Mouse (Mus musculus) R1 (cell line): ENCODE measurements at regions not wholly inside any gene's neighbourhood (a gene's known extent, or its start where the extent isn't known, plus 50 kb on each side); places are given as distances from the start of the nearest gene placed in this dataset.

ENCODE experiments used
- DNase-seq: peaks from one replicate; pipeline ENCODE4 v3.0.0-alpha.2; 2018; ENCODE audit warnings: low read depth, low spot score

- DNase-seq: no peak
Observed at GRCm38 (mm10) chr15:13289064-13289463, 115.6 kb upstream of the Cdh6 start.

DNA sequence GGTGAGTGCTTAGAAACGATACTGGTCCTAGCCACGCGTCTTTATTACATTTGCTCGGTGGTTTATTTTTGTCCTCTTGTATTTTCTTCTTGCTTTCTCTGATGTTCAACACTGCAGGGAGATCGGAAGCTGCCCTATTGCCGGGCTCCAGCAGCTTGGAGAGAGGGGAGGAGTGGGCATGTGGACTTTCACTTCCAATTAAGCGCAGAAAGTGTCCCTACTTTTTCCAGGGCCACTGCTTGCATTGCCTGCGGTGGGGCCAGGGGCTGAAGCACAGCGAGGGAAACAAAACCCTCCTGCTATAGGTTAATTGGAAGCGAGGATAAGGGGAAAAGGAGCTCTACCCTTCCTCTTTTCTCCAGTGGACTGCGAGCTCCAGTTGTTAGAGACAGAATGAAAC lies 114.4 kb upstream of the Cdh6 start:
- no peak for DNase-seq

GRCm38 (mm10) chr15:13285355-13285754 lies 111.9 kb upstream of the Cdh6 start:
- DNase-seq: no peak

DNA sequence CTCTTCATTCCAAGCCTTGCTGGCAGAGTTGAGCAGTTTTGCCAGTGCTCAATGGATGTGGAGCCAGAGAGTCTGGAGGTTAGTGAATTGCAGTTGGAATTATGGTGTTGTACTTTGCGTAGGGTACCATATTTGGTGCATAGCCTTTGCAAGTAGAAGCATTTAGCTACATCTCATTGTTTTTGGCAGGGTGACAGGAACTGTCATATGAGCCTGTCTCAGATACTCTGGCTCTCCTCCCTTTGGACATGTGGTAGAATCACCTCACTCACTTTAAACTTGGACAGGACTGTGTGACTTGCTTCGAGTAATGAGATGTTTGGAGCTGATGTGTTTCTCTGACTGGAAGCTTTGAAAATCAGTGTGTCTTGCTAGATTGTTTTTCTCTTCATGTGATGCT lies 110.7 kb upstream of the Cdh6 start:
- no peak for DNase-seq

DNA sequence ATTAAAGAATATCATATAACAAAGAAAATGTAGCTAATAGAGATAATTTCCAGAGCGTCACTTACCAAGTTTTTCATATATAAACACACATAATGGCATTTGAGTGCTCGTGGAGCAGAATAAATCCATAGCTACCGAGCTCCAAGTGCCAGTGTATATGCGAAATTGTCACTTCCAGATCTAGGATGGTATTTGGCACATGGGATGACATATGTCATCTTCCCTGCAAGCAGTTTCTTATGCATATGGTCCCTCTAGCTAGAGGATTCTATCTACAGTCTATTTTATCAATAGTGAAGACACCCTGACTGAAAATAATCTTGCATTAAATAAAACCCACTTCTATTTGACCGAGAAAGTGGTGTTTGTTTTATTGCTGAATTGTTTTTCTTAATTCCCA lies 109.6 kb upstream of the Cdh6 start:
- DNase-seq: no peak

DNA sequence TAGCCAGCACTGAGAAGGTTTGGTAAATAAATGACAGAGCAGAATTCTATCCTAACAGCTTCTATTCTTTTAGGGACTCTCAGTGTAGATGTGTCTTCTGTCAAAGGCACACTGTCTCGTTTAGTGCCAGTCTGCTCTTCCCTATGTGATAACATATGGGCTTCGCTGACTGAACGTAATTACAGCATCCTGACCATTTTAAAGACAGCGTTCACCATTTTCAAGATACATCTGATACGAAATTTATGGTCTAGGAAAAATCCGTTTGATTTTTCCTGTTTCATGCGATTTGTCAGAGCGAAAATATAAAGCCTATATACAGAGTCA lies 103.4 kb upstream of the Cdh6 start:
- DNase-seq: no peak

DNA sequence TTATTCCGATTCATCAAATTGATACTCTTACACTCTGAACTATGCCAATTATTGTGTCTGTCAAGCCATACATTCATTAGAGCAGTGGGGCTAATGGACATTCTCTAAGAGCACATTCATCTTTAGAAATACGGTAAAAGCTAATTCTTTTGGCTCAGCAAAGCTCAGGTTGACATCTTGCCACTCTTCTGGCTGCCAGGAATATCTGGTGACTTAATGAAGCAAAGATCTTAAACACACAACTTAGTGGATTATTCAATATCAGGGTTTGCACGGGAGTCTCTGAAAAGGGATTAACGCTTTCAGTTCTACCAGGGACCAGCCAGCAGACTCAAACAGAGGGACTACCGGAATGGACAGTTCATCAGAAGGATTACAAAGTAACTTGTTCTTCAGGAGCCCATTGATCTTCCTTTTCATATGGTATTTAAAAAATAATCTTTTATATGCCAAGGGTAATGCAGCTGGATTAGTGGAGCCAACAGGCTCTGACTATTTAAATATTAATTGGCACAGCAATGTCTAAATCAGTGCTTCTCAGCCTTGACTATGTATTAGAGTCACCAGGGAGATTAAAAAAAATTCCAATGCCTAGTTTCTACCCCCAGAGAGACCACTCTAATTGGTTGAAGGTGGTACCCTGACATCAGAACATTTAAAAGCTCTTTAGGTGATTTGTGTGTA lies 102.9 kb upstream of the Cdh6 start:
- DNase-seq: no peak

- DNase-seq: peak; percentile 4
Observed at GRCm38 (mm10) chr15:13275326-13275725, 101.9 kb upstream of the Cdh6 start.

DNA sequence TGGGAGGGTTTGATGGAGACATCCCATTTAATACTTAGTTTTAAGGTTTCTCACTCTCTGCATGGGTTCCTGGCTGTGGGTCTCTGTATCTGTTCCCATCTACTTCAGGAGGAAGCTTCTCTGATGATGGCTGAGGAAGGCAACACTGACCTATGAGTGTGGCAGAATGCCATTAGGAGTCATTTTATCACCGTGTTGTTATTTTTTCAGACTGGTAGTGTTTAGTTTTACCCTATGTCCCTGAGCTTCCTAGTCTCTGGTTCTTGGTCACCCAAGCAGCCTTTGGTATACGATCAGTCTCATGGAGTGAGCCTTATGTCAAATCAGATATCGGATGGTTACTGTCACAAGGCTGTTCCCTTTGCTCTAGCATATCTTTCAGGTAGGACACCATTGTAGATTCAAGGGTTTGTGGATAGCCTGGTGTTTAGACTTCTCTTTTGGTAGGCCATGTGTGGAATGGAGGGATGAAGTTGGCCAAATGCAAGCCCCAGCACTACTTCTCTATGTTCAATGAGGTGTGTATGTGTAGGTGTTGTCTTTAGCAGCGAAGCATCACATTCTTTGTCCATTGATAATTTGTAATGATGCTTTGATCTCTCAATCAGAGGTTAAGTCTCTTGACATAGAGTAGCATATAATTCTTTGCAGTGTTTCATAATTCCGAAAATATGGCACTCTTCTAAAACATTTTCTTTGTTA lies 101.0 kb upstream of the Cdh6 start:
- DNase-seq: no peak

- DNase-seq: no peak
Observed at GRCm38 (mm10) chr15:13246053-13246696, 72.7 kb upstream of the Cdh6 start.

GRCm38 (mm10) chr15:13244306-13244705 lies 70.8 kb upstream of the Cdh6 start:
- DNase-seq: no peak

DNA sequence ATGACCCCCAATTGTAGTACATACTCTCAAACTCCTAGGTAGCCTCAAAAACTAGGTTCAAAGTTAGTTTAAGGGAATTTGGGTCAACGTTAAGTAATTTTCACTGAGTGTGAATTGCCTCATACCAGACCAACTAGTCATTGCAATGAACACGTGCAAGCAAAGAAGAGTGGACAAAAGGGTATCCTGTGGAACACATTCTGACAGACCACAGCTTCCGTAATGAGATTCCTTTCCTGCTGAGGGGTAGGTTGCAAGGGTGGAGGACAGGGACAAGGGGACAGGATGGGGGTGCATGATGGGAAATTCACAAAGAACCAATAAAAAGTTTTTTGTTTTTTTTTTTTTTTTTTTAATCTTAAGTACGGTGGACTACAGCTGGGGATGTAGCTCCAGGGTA lies 70.1 kb upstream of the Cdh6 start:
- no peak for DNase-seq

DNA sequence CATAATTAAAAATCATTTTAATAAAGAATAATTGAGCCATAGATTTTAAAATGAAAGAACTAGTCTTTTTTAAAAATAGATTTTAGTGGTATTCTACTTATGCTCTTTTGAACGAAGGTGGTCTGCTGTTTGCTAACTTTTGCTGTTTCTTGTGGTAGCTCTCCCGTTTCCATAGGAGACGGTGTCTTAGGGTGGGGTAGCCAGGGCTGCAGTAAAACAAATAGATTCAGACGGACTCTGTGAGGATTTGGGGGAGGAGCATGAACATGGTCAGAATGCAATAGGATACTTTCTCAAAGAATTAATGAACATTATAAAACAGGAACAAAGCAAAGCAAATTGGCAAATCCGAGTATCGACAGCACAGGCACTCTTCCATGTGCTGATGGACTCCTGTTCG lies 67.5 kb upstream of the Cdh6 start:
- DNase-seq: no peak

GRCm38 (mm10) chr15:13236869-13237507 lies 63.5 kb upstream of the Cdh6 start:
- no peak for DNase-seq

- DNase-seq: no peak
Observed at GRCm38 (mm10) chr15:13232567-13233259, 59.2 kb upstream of the Cdh6 start.

GRCm38 (mm10) chr15:13231550-13231949 lies 58.1 kb upstream of the Cdh6 start:
- no peak for DNase-seq

DNA sequence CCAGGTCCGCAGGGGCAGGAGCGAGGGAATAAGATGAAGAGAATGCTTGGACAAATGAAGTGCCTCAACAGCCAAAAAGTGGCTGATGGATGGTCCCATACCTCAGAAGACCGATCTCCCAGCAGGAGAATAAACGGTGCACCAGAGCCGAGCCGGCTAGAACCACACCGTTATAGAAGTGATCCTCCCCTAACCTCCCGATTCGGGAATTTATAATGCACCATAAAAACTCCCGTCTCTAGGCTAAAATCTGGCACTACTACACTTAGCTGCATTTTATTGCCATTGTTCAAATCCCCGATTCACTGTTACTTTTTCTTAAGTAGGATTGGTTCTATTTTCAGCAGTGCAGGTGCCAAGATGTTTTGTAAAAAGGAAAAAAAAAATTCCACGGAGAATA lies 54.6 kb upstream of the Cdh6 start:
- DNase-seq: no peak
